Mouse (Mus musculus) CD4-positive, CD25-positive, alpha-beta regulatory T cell, adult 2 months (primary cell): ENCODE measurements at regions not wholly inside any gene's neighbourhood (a gene's known extent, or its start where the extent isn't known, plus 50 kb on each side); places are given as distances from the start of the nearest gene placed in this dataset.

Source experiments
- DNase-seq: peaks from one replicate; pipeline ENCODE4 v3.0.0-alpha.2; 2012; ENCODE audit warnings: low read depth, low spot score

DNA sequence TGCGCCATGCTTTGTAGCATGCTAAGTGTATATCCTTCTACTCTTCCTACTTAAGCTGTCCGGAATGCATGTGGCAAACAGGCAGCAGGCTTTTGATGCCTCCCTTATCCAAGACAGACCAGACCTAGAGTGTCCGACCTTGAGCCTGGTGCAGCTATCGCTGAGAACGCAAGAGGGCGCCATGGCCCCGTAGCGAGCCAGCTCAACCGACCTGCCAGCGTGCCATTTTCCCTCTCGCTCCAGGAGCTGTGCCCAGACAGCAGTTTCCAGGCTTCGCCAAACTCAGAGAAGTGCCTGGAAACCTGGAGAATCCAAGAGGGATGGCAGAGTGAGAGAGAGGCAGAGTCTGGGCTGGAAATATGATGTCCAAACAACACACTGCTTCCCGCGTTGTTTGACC lies 155.8 kb upstream of the Gm12830 start:
- DNase-seq, result peak; percentile 73

- no peak for DNase-seq
Measured at GRCm38 (mm10) chr4:114666238-114666978, 155.1 kb upstream of the Gm12830 start.

- peak; percentile 45 for DNase-seq
Measured at GRCm38 (mm10) chr4:114666979-114667328, 154.6 kb upstream of the Gm12830 start.

DNA sequence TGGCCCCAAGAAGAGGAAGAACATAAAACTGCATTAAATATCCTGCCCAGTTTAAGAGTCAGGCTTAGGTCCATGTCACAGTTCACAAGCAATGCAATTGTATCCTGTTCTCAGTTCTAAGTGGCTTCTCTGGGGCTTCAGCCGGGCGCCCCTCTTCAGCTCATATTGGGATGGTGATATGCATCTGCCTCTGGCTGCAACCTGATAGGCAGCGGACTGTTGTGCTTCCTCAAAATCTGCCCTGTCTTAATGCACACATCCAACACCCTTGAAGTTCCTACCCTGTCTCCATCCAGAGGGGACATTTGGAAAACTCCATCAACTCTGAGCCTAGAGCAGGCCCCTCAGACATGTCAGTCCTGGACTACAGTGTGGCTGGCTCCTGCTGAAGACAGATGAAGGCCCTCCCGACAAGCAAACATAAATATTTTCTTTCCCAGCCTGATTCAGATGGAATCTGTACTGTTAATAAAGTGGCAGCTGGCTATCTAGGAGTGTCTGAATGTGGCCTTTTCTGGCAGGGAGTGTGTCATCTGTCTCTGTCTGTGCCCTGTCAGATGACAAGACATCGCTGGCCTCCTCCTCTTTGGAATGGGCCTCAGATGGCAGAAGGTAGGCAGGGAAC lies 149.3 kb upstream of the Gm12830 start:
- no peak for DNase-seq

GRCm38 (mm10) chr4:114676908-114677898 lies 144.3 kb upstream of the Gm12830 start:
- no peak for DNase-seq

DNA sequence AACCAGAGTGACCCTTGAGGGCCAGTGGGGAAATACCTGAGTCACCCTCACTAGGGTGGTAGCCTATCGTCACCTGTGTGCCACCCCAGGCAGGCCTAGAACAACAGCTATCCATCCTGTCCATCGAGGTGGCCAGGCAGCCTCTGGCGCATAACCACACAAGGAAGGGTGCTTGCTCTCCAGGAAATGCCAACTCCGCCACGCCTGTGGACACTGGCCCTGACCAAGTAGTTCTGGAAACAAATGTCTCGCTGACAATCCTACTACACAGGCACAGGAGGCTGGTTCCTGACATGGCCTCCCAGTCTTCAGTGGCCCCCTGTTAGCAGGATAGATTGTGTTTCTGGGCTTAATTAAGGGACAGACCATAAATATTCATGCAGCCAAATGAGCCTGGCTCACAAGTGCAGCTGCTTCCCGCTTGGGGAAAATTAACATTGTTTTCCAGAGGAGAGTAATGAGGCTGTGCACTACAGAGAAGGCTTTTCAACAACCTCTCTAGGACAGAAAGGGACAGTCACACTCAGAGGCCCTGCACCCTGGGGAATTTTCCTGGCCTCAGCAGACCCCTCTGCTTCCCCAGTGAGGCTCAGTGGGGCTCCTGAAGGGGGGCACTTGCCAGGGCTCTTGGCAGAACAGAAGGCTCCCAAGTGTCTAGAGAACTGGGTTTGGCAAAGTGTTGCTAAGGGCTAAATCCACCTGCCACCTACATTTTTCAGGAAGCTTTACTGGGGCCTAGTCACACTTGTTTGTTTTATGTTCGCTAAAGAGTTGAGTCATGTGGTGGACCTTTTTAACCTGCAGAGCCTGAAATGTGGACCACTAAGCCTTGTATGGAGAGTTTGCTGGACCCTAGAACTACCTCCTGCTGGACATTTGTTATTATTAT lies 143.2 kb upstream of the Gm12830 start:
- DNase-seq, result no peak

GRCm38 (mm10) chr4:114680360-114680759 lies 141.2 kb upstream of the Gm12830 start:
- no peak for DNase-seq

GRCm38 (mm10) chr4:114682955-114683354 lies 138.6 kb upstream of the Gm12830 start:
- no peak for DNase-seq

- DNase-seq, result no peak
Measured at GRCm38 (mm10) chr4:114683696-114684095, 137.8 kb upstream of the Gm12830 start.

DNA sequence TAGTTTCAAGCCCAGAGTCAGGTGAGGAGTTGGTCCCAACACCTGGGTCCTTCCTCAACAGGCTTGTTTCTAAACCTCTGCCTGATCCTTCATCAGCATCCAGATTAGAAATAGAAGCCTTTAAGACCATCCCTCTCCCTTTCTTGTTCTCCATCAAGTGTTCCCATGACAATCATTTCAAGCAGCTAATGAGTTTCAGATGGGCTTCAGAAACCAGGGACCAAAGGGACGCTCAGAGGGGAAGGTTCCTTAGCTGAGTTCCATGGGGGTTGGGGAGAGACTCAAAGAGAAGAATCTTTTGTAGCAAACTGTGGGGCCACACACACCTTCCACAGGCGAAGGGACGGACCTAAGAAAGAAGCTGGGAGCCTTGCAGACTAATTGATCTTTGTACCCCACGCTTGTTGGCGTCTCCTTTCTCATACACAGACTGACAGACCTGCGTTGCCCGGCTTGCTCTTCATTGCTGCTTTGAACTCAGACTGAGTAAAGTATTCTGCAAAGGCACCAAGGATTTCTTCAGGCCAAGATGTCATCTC lies 136.6 kb upstream of the Gm12830 start:
- DNase-seq, result no peak

- peak; percentile 41 for DNase-seq
Measured at GRCm38 (mm10) chr4:114685454-114685853, 136.1 kb upstream of the Gm12830 start.

GRCm38 (mm10) chr4:114686091-114686490 lies 135.4 kb upstream of the Gm12830 start:
- no peak for DNase-seq

GRCm38 (mm10) chr4:114688356-114688972 lies 133.1 kb upstream of the Gm12830 start:
- no peak for DNase-seq

GRCm38 (mm10) chr4:114688973-114689371 lies 132.6 kb upstream of the Gm12830 start:
- DNase-seq, result peak; percentile 71

- no peak for DNase-seq
Measured at GRCm38 (mm10) chr4:114705586-114705985, 115.9 kb upstream of the Gm12830 start.

- DNase-seq, result no peak
Measured at GRCm38 (mm10) chr4:114710182-114710909, 111.2 kb upstream of the Gm12830 start.

DNA sequence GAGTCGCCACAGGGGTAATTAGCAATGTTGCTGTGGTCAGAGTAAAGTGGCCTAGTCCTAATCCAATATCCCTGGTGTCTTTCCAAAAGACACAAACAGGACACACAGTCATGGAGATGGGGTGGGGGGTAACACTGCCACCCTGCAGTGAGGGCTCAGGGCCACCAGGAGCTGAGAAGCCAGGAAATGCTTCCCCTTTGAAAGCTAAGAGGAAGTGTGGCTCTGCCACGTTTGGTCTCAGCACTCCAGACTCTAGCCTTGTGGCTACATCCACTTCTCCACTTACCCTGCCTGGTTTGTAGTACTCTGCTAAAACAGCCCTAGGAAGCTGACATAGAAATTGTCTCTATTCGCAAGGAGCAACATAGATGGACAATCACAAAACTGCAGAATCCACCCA lies 110.4 kb upstream of the Gm12830 start:
- DNase-seq, result no peak

- no peak for DNase-seq
Measured at GRCm38 (mm10) chr4:114712005-114712665, 109.4 kb upstream of the Gm12830 start.

DNA sequence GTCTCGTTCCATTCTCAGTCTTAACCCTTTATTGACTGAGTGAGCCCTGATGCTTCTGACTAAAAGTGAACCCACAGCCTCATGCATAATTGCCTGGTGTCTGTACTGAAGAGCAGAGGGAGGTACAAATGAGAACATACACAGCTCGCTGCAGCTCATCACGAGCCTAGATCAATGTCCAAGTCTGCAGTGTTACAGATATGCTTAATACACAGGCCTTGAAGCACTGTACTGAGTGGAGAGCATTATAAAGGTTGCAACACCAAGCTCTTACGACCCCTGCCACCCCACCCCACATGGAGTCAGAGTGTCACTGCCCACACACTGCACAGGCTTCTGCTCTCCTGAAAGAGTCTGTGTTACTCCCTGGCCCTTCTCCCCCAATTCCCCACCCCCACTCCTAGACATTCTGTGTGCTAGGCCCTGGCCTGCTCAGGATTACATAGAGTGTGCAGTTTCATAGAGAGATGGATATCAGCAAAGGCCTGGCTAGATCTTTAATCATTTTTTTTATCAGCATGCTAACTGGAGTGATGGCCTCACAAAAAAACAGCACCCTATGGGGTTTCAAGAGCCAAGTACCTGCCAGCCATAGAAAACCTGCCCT lies 108.5 kb upstream of the Gm12830 start:
- no peak for DNase-seq
